Mouse (Mus musculus): ENCODE data around the gene Tgds. TPM values are rescaled to one million over a fixed set of nuclear protein-coding genes. Genes with fewer than 3 reads are reported as not detected.

The Tgds gene
- polyA plus RNA-seq, 1 experiment from 2014 or later = 14.4 TPM

- Histone ChIP-seq H3K36me3 (ENCODE audit: control insufficient read depth, insufficient read depth, low read length) (no peaks in the 10 kb centered on the region), H3K9me3 (ENCODE audit: control insufficient read depth, low read length) (no peaks in the 10 kb centered on the region), H3K27me3 (ENCODE audit: control insufficient read depth, insufficient read depth, low read length) (no peaks in the 10 kb centered on the region), H3K9ac (replicated peaks; ENCODE audit: low read depth, low read length) (no peak overlapping the region), H3K4me3 (ENCODE audit: low read depth, low read length) (no peak overlapping the region), H3K4me1 (ENCODE audit: control insufficient read depth, insufficient read depth, low read length) (peaks cover 6% of the 10 kb centered on the region; the same call in 1 of the 2 replicates), H3K4me2 (ENCODE audit: low read depth, low read length) (no peak overlapping the region), H3K27ac (ENCODE audit: low read depth, low read length) (no peak overlapping the region)
- no peak for ATAC-seq (ENCODE audit: low read depth)
- 89% methylated on average over 6 of the region's 6 CpGs for WGBS
These were observed 48.7 kb downstream of the Tgds start for GRCm38 (mm10) chr14:118083851-118084250.

- Histone ChIP-seq H3K4me2 (ENCODE audit: low read depth, low read length) (0 out of 2 replicates have a peak overlapping the region, but pooled peaks have one; percentile 18), H3K4me3 (ENCODE audit: low read depth, low read length) (no peak overlapping the region), H3K27ac (ENCODE audit: low read depth, low read length) (no peak overlapping the region), H3K27me3 (ENCODE audit: control insufficient read depth, insufficient read depth, low read length) (no peaks in the 10 kb centered on the region), H3K9me3 (ENCODE audit: control insufficient read depth, low read length) (no peaks in the 10 kb centered on the region), H3K36me3 (ENCODE audit: control insufficient read depth, insufficient read depth, low read length) (no peaks in the 10 kb centered on the region), H3K9ac (replicated peaks; ENCODE audit: low read depth, low read length) (no peak overlapping the region), H3K4me1 (ENCODE audit: control insufficient read depth, insufficient read depth, low read length) (no peaks in the 10 kb centered on the region)
- 0 out of 2 replicates have a peak, but pooled peaks have one; percentile 21 for ATAC-seq (ENCODE audit: low read depth)
- 17% methylated on average over 11 of the region's 11 CpGs for WGBS
These were observed 51.9 kb downstream of the Tgds start for GRCm38 (mm10) chr14:118080606-118081005.

- ATAC-seq (ENCODE audit: low read depth) = no peak
- 82% methylated on average over 12 of the region's 12 CpGs for WGBS
- no peaks in the 10 kb centered on the region for H3K4me1 ChIP-seq (ENCODE audit: control insufficient read depth, insufficient read depth, low read length)
These were observed 62.5 kb downstream of the Tgds start for GRCm38 (mm10) chr14:118070100-118070499.

GRCm38 (mm10) chr14:118069439-118070079 is 63.0 kb downstream of the Tgds start:
- H3K4me3 ChIP-seq (ENCODE audit: low read depth, low read length) = no peak overlapping the region
- no peaks in the 10 kb centered on the region for H3K9me3 ChIP-seq (ENCODE audit: control insufficient read depth, low read length)
- H3K4me1 ChIP-seq (ENCODE audit: control insufficient read depth, insufficient read depth, low read length) = no peaks in the 10 kb centered on the region
- H3K4me2 ChIP-seq (ENCODE audit: low read depth, low read length) = no peak overlapping the region
- H3K36me3 ChIP-seq (ENCODE audit: control insufficient read depth, insufficient read depth, low read length) = no peaks in the 10 kb centered on the region
- no peak overlapping the region for H3K9ac ChIP-seq (replicated peaks; ENCODE audit: low read depth, low read length)
- 86% methylated on average over 12 of the region's 12 CpGs for WGBS
- H3K27me3 ChIP-seq (ENCODE audit: control insufficient read depth, insufficient read depth, low read length) = no peaks in the 10 kb centered on the region
- no peak for ATAC-seq (ENCODE audit: low read depth)
- H3K27ac ChIP-seq (ENCODE audit: low read depth, low read length) = no peak overlapping the region

More at GRCm38 (mm10) chr14:118070100-118070499, 62.5 kb downstream of the Tgds start:
- Histone ChIP-seq H3K4me2 (ENCODE audit: low read depth, low read length) (no peak overlapping the region), H3K4me3 (ENCODE audit: low read depth, low read length) (no peak overlapping the region), H3K9me3 (ENCODE audit: control insufficient read depth, low read length) (no peaks in the 10 kb centered on the region), H3K36me3 (ENCODE audit: control insufficient read depth, insufficient read depth, low read length) (no peaks in the 10 kb centered on the region), H3K27me3 (ENCODE audit: control insufficient read depth, insufficient read depth, low read length) (no peaks in the 10 kb centered on the region), H3K9ac (replicated peaks; ENCODE audit: low read depth, low read length) (no peak overlapping the region), H3K27ac (ENCODE audit: low read depth, low read length) (no peak overlapping the region)

Other genes with a start within 250 kb of the Tgds start
- 0.68 and 0.75 TPM in 2 replicates for gene Dct, start 80.5 kb downstream of the Tgds start, polyA plus RNA-seq (2014; fragmentation: Nextera tagmentation; extraction: Ambion mirVana)
- 47.6 and 51.5 TPM in 2 replicates for gene Gpr180, start 4.4 kb upstream of the Tgds start, polyA plus RNA-seq (2014; fragmentation: Nextera tagmentation; extraction: Ambion mirVana)
- 6.9 and 7.3 TPM in 2 replicates for gene Sox21, start 104.3 kb upstream of the Tgds start, polyA plus RNA-seq (2014; fragmentation: Nextera tagmentation; extraction: Ambion mirVana)
- gene Gm9376, start 134.2 kb upstream of the Tgds start, polyA plus RNA-seq (2014; fragmentation: Nextera tagmentation; extraction: Ambion mirVana) = not detected in 2 replicates